Mouse (Mus musculus) stomach, postnatal 0 days (tissue): ENCODE data around the gene Adprhl1. TPM values are rescaled to one million over a fixed set of nuclear protein-coding genes. Genes with fewer than 3 reads are reported as not detected.

Experiments
- ATAC-seq: fragments of 200-750 bp; cut with Nextera tagmentation; 2 replicates; pipeline ENCODE4 v1.8.0; 2017; ENCODE audit not compliant: low FRiP score, low TSS enrichment
- DNase-seq: peaks from one replicate; pipeline ENCODE4 v3.0.0-alpha.2; 2016; ENCODE audit warnings: low spot score
- H3K27ac ChIP-seq: fragments of 300-500 bp; sonication (generic); replicated peaks from 2 replicates; pipeline ENCODE4 v1.5.1; 2014; ENCODE audit warnings: mild to moderate bottlenecking, control low read depth
- H3K27me3 ChIP-seq: fragments of 300-500 bp; sonication (generic); 2 replicates; pipeline ENCODE4 v1.6.1; 2014; ENCODE audit warnings: low read length; ENCODE audit not compliant: control insufficient read depth, insufficient read depth
- H3K36me3 ChIP-seq: fragments of 300-500 bp; sonication (generic); 2 replicates; pipeline ENCODE4 v1.6.1; 2014; ENCODE audit warnings: low read length, mixed read lengths; ENCODE audit not compliant: control insufficient read depth, insufficient read depth
- H3K4me1 ChIP-seq: fragments of 300-500 bp; sonication (generic); replicated peaks from 2 replicates; pipeline ENCODE4 v1.6.1; 2014; ENCODE audit warnings: antibody characterized with exemption; ENCODE audit not compliant: control insufficient read depth, insufficient read depth
- H3K4me2 ChIP-seq: fragments of 300-500 bp; sonication (generic); replicated peaks from 2 replicates; pipeline ENCODE4 v1.6.1; 2014; ENCODE audit warnings: low read depth, mild to moderate bottlenecking, control low read depth, moderate library complexity
- H3K4me3 ChIP-seq: fragments of 300-500 bp; sonication (generic); 2 replicates; pipeline ENCODE4 v1.5.1; 2014; ENCODE audit warnings: low read depth, low read length, control low read depth
- H3K9ac ChIP-seq: fragments of 300-500 bp; sonication (generic); 2 replicates; pipeline ENCODE4 v1.6.1; 2014; ENCODE audit warnings: mild to moderate bottlenecking, low read length, control low read depth, mixed read lengths
- H3K9me3 ChIP-seq: fragments of 300-500 bp; sonication (generic); 2 replicates; pipeline ENCODE4 v1.6.1; 2016; ENCODE audit warnings: low read length; ENCODE audit not compliant: control insufficient read depth
- CTCF ChIP-seq: IDR thresholded peaks from 2 replicates; pipeline ENCODE4 v1.5.1; 2016; ENCODE audit warnings: antibody characterized with exemption, low read depth, mild to moderate bottlenecking, moderate library complexity
- EP300 ChIP-seq: optimal IDR thresholded peaks from 2 replicates; pipeline ENCODE3; 2016; ENCODE audit warnings: antibody characterized with exemption
- WGBS: fragments of 180-500 bp; shearing (Covaris S2); extraction: QIAGEN DNeasy Blood & Tissue Kit; methylation state at CpG from one replicate; pipeline ENCODE4 v1.1.7; 2014; 5-methylcytosine and 5-hydroxymethylcytosine counted together
- polyA plus RNA-seq: library from polyadenylated mRNA; unstranded; fragments of >200 nt; fragmentation: Nextera tagmentation; extraction: Ambion mirVana; gene quantifications from 2 replicates; pipeline ENCODE4 v1.2.1, GENCODE M21; 2015

Adprhl1 gene
- polyA plus RNA-seq, 1 experiment from 2014 or later, result 0.42 TPM

DNA sequence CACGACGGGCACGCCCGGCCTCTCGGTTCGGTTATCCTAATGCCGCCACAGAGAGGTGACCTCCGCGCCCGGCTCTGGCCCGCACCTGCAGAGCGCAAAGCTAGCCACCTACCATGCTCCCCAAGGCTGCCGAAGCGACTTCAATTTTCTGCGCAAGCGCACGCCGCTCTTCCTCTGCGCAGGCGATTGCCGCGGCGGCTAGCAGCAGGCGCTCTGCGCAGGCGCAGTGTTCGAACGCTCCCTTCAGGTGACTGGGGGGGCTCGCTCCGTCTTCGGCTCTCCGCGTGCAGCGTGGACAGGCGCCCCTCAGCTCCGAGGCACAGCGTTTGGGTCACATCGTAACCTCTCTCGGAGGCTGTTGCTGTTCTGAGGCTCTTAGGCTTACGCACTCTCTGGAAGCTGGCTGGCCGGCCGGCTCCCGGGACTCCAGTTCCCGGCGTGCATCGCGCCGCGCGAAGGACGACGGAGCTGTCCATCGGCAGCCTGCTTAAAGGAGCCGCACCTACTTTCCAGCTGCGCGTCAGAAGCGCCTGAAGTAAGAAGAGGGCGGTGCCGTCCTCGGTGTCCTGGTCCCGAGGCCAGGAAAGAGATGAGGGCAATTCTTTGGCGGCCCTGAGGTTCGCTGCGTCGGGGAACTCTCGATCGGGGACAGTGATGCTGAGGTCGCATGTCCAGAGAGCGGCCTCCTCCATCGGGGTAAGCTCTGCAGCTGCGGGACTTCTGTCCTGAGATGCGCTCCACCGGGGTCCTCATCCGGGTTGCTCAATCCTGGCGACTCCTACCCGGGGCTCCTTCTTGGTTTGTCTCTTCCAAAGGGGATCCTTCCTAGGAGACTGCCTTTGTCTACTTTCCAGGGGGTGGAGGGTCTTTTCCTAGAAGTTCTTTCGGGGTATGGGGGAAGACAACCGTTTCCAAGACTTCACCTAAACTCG lies 34.0 kb upstream of the Adprhl1 start, which contains the start of the genes Dcun1d2 and Tmco3:
Dcun1d2 (minus strand) TSS at position 440 of the 932 bp plus-strand sequence.
Tmco3 (plus strand) TSS at position 499 of the 932 bp plus-strand sequence.
- TF ChIP-seq EP300, result no peak
- no peak for TF ChIP-seq CTCF
- DNase-seq, result peak; percentile 95
- Histone ChIP-seq H3K9me3 (no peaks in the 10 kb centered on the region), H3K36me3 (peaks cover 3% of the 10 kb centered on the region; the same call in 1 of the 2 replicates), H3K4me1 (peaks cover 5% of the 10 kb centered on the region; the same call in 1 of the 2 replicates), H3K27me3 (no peaks in the 10 kb centered on the region), H3K9ac (peak within 1 kb of the TSS; percentile 79), H3K27ac (peak within 1 kb of the TSS; percentile 93), H3K4me3 (peak within 1 kb of the TSS; percentile 57), H3K4me2 (peak within 1 kb of the TSS; percentile 96)
- WGBS, result under 1% methylated on average over 79 of the region's 79 CpGs
- ATAC-seq, result peak; percentile 91

DNA sequence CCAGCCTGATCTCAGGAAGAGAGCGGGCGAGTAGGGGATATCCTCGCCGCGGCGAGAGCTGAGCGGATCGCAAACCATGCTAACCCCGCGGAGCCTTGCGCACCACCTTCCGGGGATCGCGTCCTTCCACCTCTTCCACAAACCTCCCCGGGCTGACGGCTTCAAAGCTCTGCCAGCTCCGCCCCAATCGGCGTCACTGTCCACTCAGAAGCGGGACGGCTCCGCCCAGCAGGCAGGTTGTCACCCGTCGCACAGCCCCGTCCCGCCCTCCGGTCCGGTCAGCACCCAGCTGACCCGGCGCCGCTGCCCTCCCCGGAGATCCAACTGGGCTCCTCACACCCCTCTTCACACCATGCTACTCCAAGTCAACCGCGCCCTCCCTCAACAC lies 33.3 kb upstream of the Adprhl1 start:
- ATAC-seq, result peak; percentile 90
- TF ChIP-seq CTCF (no peak; the same call in 1 of the 2 replicates), EP300 (no peak)
- Histone ChIP-seq H3K27ac (peak overlapping the region; percentile 93), H3K4me2 (peak overlapping the region; percentile 96), H3K36me3 (no peaks in the 10 kb centered on the region), H3K4me3 (peak overlapping the region; percentile 57), H3K9me3 (no peaks in the 10 kb centered on the region), H3K9ac (peak overlapping the region; percentile 79), H3K4me1 (peaks cover 5% of the 10 kb centered on the region; the same call in 1 of the 2 replicates), H3K27me3 (no peaks in the 10 kb centered on the region)
- DNase-seq, result peak; percentile 94
- 1% methylated on average over 33 of the region's 34 CpGs for WGBS

DNA sequence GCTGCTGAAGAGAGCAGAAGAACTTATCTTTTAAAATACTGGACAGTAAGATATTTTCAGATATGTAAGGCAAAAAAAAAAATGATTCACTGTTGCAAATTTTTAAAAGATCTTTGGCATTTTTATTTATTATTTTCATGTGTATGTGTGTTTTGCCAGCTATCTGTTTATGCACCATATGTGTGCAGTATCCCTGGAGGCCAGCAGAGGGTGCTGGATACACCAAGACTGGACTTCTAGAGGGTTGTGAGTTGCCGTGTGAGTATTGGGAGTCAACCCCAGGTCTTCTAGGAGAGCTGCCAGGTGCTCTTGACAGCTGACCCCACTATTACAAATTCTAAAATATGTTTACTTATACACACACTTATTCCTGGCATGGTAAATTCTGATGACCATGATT lies 29.2 kb upstream of the Adprhl1 start:
- H3K9ac ChIP-seq, result no peak overlapping the region
- H3K4me2 ChIP-seq, result no peak overlapping the region
- DNase-seq (no peak), ATAC-seq (no peak)
- peaks cover 5% of the 10 kb centered on the region; the same call in 1 of the 2 replicates for H3K4me1 ChIP-seq
- no peak for TF ChIP-seq EP300
- TF ChIP-seq CTCF, result peak; percentile 43
- no peak overlapping the region for H3K4me3 ChIP-seq
- H3K27me3 ChIP-seq, result no peaks in the 10 kb centered on the region
- no peaks in the 10 kb centered on the region for H3K36me3 ChIP-seq
- 64% methylated on average over 1 of the region's 1 CpGs for WGBS
- no peaks in the 10 kb centered on the region for H3K9me3 ChIP-seq
- H3K27ac ChIP-seq, result no peak overlapping the region

DNA sequence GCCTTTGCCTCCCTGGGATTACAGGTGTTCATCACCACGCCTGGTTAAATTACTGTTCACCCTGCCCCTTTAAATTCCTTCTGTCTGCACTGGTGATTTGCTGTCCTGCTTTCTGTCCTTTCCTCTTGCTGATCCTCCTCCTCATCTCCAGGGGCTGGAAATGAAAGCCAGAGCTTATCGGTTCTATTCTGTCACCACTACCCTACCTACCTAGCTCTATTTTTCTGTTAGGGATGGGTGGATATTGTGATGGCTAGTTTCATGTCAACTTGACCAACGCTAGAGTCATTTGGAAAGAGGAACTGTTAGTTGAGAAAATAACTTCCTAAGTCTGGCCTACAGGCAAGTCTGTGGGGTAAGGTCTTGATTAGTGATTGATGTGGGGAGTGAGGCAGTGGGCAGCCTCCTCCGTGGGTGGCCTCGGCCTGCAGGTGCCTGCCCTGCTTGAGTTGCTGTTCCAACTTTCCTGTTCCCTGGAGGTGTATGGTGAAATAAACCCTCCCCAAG lies 23.0 kb upstream of the Adprhl1 start:
- DNase-seq, result no peak
- Histone ChIP-seq H3K4me3 (no peak overlapping the region), H3K9me3 (no peaks in the 10 kb centered on the region), H3K36me3 (no peaks in the 10 kb centered on the region), H3K27ac (no peak overlapping the region), H3K4me1 (no peaks in the 10 kb centered on the region), H3K27me3 (no peaks in the 10 kb centered on the region), H3K4me2 (no peak overlapping the region), H3K9ac (no peak overlapping the region)
- 76% methylated on average over 5 of the region's 5 CpGs for WGBS
- ATAC-seq, result no peak
- TF ChIP-seq CTCF (no peak), EP300 (no peak)

DNA sequence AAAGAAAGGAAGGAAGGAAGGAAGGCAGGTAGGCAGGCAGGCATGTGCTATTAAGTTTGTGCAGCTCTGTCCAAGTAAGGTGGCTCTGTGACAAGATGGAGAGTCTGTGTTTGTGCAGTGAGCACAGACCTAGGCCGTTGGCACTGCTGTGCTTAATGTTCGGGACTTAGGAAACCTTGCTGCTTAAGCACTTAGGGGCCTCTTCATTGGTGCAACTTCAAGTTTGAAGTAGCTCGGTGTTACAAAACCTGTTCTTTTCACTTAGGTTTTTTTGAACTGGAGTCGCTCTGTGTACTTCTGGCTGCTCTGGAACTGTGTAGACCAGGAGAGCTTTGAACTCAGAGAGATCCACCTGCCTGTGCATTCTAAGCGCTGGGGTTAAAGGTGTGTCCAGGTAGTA lies 18.9 kb upstream of the Adprhl1 start:
- Histone ChIP-seq H3K4me2 (no peak overlapping the region), H3K4me1 (no peaks in the 10 kb centered on the region), H3K27me3 (no peaks in the 10 kb centered on the region), H3K27ac (no peak overlapping the region), H3K9ac (no peak overlapping the region), H3K36me3 (no peaks in the 10 kb centered on the region), H3K9me3 (no peaks in the 10 kb centered on the region), H3K4me3 (no peak overlapping the region)
- 80% methylated on average over 5 of the region's 5 CpGs for WGBS
- DNase-seq (no peak), ATAC-seq (no peak)
- no peak for TF ChIP-seq EP300
- no peak for TF ChIP-seq CTCF

DNA sequence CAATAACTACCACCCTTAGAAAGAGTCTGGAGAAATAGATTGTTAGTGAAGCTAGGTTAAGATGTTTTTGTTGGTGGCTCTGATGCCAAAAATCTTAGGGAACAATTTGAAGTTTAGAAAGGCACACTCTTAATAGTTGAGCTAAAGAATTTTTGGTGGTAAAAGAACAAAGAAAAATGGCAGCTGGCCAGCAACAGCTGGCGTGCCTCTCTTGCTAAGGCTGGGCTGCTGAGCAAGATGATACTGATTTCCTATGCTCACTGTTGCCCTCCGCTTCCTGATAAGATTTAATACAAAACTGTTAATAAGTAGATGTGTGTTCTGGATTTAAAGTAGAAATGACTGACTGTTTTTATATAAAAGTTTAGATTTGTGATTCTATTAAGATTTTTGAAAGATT lies 13.6 kb upstream of the Adprhl1 start:
- 54% methylated on average over 2 of the region's 2 CpGs for WGBS
- DNase-seq (no peak), ATAC-seq (no peak)

More for the DNA sequence above, 13.6 kb upstream of the Adprhl1 start:
- H3K9me3 ChIP-seq, result no peaks in the 10 kb centered on the region
- no peak overlapping the region for H3K9ac ChIP-seq
- no peaks in the 10 kb centered on the region for H3K36me3 ChIP-seq
- H3K27ac ChIP-seq, result no peak overlapping the region
- no peak overlapping the region for H3K4me3 ChIP-seq
- no peaks in the 10 kb centered on the region for H3K4me1 ChIP-seq
- no peaks in the 10 kb centered on the region for H3K27me3 ChIP-seq
- TF ChIP-seq CTCF, result no peak
- TF ChIP-seq EP300, result no peak
- no peak overlapping the region for H3K4me2 ChIP-seq
